Mouse (Mus musculus): ENCODE results near the gene Gm6993. TPM values are rescaled to one million over a fixed set of nuclear protein-coding genes. Genes with fewer than 3 reads are reported as not detected.

Gene Gm6993
- total RNA-seq, 2 experiments from 2014 or later = not detected

DNA sequence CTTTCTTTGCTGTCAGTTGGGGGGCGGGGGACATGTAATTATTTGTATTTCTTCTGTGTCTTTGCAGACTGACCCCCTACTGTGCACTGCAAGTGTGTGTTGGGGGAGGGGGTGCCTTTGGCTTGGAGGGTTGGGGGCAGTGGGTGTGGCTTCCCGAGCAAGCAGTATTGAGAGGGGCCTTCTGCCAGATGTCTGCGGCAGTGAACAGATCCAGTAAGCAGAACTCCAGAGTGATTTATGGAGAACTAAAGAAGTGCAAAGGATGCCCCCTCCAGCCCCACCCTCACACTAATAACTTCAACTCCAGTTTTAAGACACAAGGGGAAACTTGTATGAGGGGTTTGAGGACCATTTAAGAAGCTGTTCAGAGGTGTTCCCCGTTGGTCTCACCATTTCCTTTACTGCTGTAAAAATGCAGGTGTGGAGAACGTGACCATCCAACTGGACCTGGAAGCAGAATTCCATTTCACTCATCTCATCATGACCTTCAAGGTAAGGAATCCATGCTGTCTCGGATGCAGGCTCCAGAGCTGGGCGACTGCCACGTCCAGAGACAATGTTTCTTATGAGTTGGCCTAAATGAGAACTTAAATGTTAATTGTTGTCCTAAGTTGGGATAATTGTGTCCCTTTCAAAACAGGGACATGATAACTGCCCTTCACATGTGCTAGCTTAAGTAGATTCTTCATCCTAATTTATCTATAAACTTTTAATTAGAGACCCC is 31.6 kb downstream of the Gm6993 start:
- DNase-seq = no peak

DNA sequence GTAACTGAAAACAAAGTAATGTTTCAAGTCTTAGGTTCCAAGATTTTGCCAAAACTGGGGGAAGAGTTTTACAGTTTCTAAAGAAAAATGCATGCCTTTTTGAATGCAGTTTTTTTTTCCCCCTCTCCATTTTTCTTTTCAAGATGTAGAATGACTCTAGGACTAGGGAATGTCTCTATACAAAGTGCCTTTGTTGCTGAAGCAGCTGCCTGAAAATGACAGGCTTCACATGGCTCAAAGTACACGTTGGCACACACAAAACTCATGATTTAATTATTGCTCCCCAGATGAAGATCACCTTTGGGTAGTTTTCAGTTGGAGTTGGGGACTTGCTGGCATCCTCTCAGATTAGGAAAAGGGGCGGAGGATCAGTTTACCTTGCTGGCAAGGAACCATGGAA is 32.3 kb downstream of the Gm6993 start:
- DNase-seq = no peak

DNA sequence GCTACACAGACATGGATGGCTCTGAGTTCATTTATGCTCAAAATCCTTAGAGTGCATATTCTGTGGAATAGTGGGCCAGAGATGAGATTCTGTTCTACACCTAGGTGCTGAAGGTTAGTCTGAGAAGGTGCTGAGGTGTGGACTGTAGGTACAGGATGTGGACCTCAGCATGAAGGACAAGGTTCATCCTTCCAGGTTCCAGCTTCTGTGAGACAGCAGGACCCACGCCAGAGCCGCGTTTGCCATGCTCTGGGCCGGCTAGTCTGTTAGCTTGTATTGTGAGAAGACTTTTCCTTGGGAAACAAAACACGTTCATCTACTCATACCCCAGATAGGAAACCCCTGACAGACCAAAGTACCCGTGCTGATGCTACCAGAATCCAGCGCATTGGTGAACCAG is 33.1 kb downstream of the Gm6993 start:
- no peak for DNase-seq

DNA sequence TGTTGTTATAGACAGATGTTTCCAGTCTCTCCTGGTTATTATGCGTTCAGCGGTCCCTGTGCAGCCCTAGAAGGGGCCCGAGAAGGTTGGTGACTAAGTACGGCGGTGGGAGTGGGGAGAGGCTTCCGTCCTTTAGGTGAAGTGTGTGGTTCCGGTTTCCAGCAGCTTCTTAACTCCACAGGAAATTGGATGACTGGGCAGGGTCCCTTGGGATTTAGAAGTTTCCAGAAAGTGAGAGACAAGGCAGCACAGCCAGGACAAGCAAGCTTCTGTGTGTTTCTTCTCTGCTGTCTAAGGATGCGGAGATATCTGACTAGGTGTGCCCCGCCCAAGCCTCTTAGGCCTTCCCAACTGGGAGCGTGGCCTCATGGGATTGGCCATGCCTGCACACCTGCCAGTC is 34.8 kb downstream of the Gm6993 start:
- DNase-seq = no peak

DNA sequence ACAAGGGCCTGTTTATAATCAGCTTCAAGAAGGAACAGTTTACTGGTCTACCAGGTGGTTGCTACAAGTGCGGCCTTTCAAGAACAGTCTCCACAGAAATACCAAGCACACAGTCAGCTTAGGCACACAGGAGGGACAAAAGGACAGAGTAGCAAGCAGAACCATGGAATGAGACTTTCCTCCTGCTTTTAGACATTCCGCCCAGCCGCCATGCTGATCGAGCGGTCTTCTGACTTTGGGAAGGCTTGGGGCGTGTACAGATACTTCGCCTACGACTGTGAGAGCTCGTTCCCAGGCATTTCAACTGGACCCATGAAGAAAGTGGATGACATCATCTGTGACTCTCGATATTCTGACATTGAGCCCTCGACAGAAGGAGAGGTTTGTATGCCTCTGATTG is 37.7 kb downstream of the Gm6993 start:
- DNase-seq = no peak

DNA sequence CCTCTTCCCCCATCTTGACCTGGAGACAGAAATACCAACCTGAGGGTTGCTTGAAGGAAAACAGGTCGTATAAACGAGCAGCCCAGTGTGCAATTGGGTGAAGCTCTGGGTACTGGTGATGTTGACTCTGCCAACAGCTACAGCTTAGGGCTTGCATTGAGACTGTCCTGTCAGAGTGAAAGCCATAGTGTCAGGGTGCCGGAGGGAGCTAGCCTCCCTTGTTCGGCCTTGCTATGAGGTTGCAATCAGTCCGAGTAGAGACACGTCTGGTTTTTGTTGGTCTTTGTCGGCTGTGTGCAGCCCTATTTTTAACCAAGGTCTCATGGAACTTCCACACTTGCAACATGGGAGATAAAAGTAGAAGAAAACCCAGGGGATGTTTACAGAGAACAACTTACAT is 39.7 kb downstream of the Gm6993 start:
- DNase-seq = no peak

DNA sequence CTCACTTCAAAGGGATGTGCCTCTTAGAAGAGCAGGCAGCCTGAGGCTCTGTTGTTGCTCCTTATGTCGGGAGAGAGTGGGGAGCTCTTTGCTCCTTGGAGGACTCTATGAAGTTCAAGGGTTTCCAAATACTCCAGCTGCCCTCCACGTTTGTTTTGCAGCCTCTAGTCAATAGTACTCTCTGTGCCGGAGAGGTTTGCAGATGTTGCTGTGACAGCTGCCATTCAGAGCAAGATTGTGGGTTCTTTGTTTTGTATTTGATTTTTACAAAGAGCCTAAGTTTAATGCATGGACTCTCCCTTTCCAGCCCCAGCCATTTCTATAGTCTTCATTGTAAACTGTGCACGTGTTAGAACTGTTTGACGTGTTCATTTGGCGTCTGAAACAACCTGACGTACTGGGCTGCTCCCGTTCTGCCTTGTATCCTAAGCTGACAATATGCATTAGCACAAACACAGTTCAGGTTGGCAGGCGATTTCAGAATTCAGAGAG is 40.6 kb downstream of the Gm6993 start:
- no peak for DNase-seq

DNA sequence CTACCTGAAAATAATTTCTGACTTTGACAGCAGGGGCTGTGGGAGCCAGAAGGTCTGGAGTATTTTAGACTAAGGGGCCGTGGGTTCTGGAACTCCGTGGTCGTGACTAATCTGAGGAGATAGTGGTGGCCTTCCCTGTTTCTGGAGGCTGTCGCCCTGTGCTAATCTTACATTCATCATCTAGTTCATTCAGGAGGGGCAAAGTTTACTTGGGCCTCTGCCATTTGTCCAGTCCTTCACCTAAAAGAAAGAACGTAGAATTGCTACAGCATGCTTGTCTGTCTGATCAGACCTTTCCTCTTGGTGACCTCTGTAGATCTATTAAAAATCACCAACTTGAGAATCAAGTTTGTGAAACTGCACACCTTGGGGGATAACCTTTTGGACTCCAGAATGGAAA is 41.7 kb downstream of the Gm6993 start:
- no peak for DNase-seq

DNA sequence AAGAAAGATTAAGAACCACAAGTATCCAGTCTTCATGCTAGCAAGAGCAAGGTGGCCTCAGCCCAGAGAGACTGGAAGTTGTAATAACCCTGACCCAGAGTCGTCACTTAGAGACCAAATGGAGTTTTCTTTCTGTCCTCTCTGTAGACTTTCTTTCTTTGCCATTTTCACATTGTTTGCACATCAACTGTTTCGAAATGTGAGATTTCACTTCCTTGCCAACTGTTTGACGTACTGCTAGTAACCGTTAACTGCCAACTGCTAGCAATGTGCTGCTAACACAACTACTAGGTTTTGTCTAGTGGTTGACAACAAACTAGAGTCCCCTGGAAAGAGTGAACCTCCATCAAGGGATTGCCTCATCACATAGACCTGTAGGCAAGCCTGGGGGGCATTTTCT is 42.6 kb downstream of the Gm6993 start:
- no peak for DNase-seq

DNA sequence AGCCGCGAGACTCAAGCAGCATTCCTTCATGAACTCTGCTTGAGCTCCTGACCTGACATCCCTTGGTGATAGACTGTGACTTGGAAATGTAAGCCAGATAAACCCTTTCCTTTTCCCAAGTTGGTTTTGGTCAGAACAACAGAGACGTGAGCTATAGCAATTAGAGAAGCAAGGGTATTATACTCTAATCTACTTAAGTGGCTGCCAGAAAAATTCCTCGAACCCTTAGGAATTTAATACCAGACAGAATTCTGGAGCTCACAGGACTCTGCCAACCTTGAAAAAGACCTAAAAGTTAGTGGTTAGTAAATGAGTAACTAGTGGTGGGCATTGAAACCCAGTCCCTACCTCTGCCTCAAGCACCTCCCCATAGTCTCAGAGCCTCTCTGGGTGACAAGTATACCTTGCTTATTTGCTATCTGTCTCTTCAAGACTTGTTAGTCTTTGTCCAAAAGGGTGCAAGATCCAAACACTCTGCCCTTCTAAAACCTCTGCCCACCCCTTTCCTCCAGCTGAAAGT is 43.1 kb downstream of the Gm6993 start:
- no peak for DNase-seq

DNA sequence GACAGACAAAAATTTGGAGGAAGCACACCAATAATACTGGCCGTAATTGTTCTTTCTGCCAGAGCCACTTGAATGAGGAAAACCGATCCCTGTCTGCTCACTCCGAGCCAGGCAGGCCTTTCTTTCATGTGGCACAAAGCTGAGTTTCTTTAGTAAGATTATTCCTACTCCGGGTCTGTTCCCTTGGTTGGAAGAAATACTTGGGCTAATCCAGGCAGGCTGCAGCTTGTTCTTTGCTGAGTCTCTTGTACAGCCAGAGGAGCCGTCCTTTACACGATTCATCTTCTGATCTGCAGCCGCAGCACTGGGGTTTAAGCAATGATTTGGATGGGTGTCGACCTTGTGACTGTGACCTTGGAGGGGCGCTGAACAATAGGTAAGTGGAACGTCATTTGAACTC is 48.5 kb downstream of the Gm6993 start:
- no peak for DNase-seq

Other genes with a start within 250 kb of the Gm6993 start
- gene Fam110c, start 166.9 kb upstream of the Gm6993 start, total RNA-seq (2021) = 1 to 10 TPM in 1 of 2 experiments, under 1 TPM in 1; 0.55 to 1.4 TPM
- 100 to 1,000 TPM; 147 to 165 TPM for gene Lamb1, start 24.5 kb downstream of the Gm6993 start, total RNA-seq (2021)
- gene Dld, start 110.7 kb downstream of the Gm6993 start, total RNA-seq (2021) = 100 to 1,000 TPM; 475 to 479 TPM
- gene Slc26a3, start 150.1 kb downstream of the Gm6993 start, total RNA-seq (2021) = under 1 TPM; 0.51 TPM

All from adrenal gland, postnatal 10 days (tissue).